In genomic region chr5:139434940-139435339, GRCm38 (mm10) we compare ENCODE assay signal across 8 mouse cellular contexts. TPM values are rescaled to one million over a fixed set of nuclear protein-coding genes. Genes with fewer than 3 reads are reported as not detected.
DNase-seq lines count a peak whose midpoint lies in the region; ATAC-seq lines count a peak whose summit lies in the region.

No protein-coding gene starts in this region.

- peak; percentile 93 for DNase-seq in brain, adult 2 months (ENCODE audit: low read depth, low spot score)
- DNase-seq in midbrain, embryonic 14.5 days = peak; percentile 80
- no peak for DNase-seq in thymus, adult 18-20 months
- no peak for DNase-seq in adrenal gland, postnatal 10 days
- DNase-seq in kidney, adult 8-10 months = no peak

- no peak overlapping the region for H3K4me2 ChIP-seq in embryonic facial prominence, embryonic 12.5 days (replicated peaks)
- peak overlapping the region; percentile 13; the same call in 1 of the 2 replicates for H3K4me2 ChIP-seq in hindbrain, embryonic 16.5 days (ENCODE audit: low read length)
- H3K4me2 ChIP-seq in midbrain, embryonic 14.5 days (ENCODE audit: low read length) = no peak overlapping the region
- no peak overlapping the region for H3K4me2 ChIP-seq in kidney, embryonic 16.5 days (replicated peaks; ENCODE audit: low read depth, low read length)

- 0 out of 2 replicates have a peak overlapping the region, but pooled peaks have one; percentile 1 for H3K9ac ChIP-seq in embryonic facial prominence, embryonic 12.5 days
- no peak overlapping the region for H3K9ac ChIP-seq in hindbrain, embryonic 16.5 days (ENCODE audit: low read depth, low read length)
- no peak overlapping the region for H3K9ac ChIP-seq in midbrain, embryonic 14.5 days (replicated peaks; ENCODE audit: low read length)
- H3K9ac ChIP-seq in kidney, embryonic 16.5 days (replicated peaks; ENCODE audit: low read length) = no peak overlapping the region

- H3K4me1 ChIP-seq in embryonic facial prominence, embryonic 12.5 days = peaks cover 15% of the 10 kb centered on the region
- H3K4me1 ChIP-seq in hindbrain, embryonic 16.5 days (ENCODE audit: control insufficient read depth, insufficient read depth, low read depth, low read length) = peaks cover 36% of the 10 kb centered on the region
- H3K4me1 ChIP-seq in midbrain, embryonic 14.5 days (ENCODE audit: control insufficient read depth, insufficient read depth, low read length) = peaks cover 33% of the 10 kb centered on the region
- peaks cover 33% of the 10 kb centered on the region for H3K4me1 ChIP-seq in kidney, embryonic 16.5 days (ENCODE audit: insufficient read depth, low read length)

- no peak for ATAC-seq in embryonic facial prominence, embryonic 12.5 days (ENCODE audit: insufficient number of reproducible peaks, insufficient read depth, low FRiP score, low TSS enrichment)
- ATAC-seq in hindbrain, embryonic 16.5 days = peak; percentile 77
- ATAC-seq in midbrain, embryonic 14.5 days (ENCODE audit: low FRiP score, low TSS enrichment) = peak; percentile 72
- ATAC-seq in kidney, embryonic 16.5 days (ENCODE audit: low FRiP score, low TSS enrichment) = no peak

- 66% methylated on average over 8 of the region's 8 CpGs for WGBS in embryonic facial prominence, embryonic 12.5 days
- whole genome bisulfite sequencing in hindbrain, embryonic 16.5 days = 12% methylated on average over 8 of the region's 8 CpGs
- WGBS in midbrain, embryonic 14.5 days = 11% methylated on average over 8 of the region's 8 CpGs
- WGBS in kidney, embryonic 16.5 days = 36% methylated on average over 8 of the region's 8 CpGs

- H3K36me3 ChIP-seq in embryonic facial prominence, embryonic 12.5 days = no peaks in the 10 kb centered on the region
- H3K36me3 ChIP-seq in hindbrain, embryonic 16.5 days (ENCODE audit: control insufficient read depth, insufficient read depth, low read length) = no peaks in the 10 kb centered on the region
- H3K36me3 ChIP-seq in midbrain, embryonic 14.5 days (ENCODE audit: control insufficient read depth, insufficient read depth, low read length) = no peaks in the 10 kb centered on the region
- H3K36me3 ChIP-seq in kidney, embryonic 16.5 days (ENCODE audit: insufficient read depth, low read length) = no peaks in the 10 kb centered on the region

- H3K9me3 ChIP-seq in embryonic facial prominence, embryonic 12.5 days = no peaks in the 10 kb centered on the region
- H3K9me3 ChIP-seq in hindbrain, embryonic 16.5 days (ENCODE audit: control insufficient read depth, low read length) = no peaks in the 10 kb centered on the region
- no peaks in the 10 kb centered on the region for H3K9me3 ChIP-seq in midbrain, embryonic 14.5 days (ENCODE audit: control insufficient read depth, low read length)
- no peaks in the 10 kb centered on the region for H3K9me3 ChIP-seq in kidney, embryonic 16.5 days (ENCODE audit: low read length)

- no peaks in the 10 kb centered on the region for H3K27me3 ChIP-seq in embryonic facial prominence, embryonic 12.5 days
- H3K27me3 ChIP-seq in hindbrain, embryonic 16.5 days (replicated peaks; ENCODE audit: control insufficient read depth, insufficient read depth, low read length) = no peaks in the 10 kb centered on the region
- H3K27me3 ChIP-seq in midbrain, embryonic 14.5 days (ENCODE audit: control insufficient read depth, insufficient read depth, low read length) = no peaks in the 10 kb centered on the region
- no peaks in the 10 kb centered on the region for H3K27me3 ChIP-seq in kidney, embryonic 16.5 days (ENCODE audit: insufficient read depth, low read length)

- H3K4me3 ChIP-seq in embryonic facial prominence, embryonic 12.5 days = no peak overlapping the region
- H3K4me3 ChIP-seq in hindbrain, embryonic 16.5 days (ENCODE audit: low read length) = no peak overlapping the region
- no peak overlapping the region for H3K4me3 ChIP-seq in midbrain, embryonic 14.5 days (replicated peaks; ENCODE audit: low read depth, low read length)
- H3K4me3 ChIP-seq in kidney, embryonic 16.5 days (ENCODE audit: low read length) = no peak overlapping the region

- H3K27ac ChIP-seq in embryonic facial prominence, embryonic 12.5 days = no peak overlapping the region
- H3K27ac ChIP-seq in hindbrain, embryonic 16.5 days (ENCODE audit: low read depth, low read length) = peak overlapping the region; percentile 46; the same call in 1 of the 2 replicates
- H3K27ac ChIP-seq in midbrain, embryonic 14.5 days (replicated peaks; ENCODE audit: low read depth, low read length) = peak overlapping the region; percentile 58
- no peak overlapping the region for H3K27ac ChIP-seq in kidney, embryonic 16.5 days (ENCODE audit: low read length)

RNA-seq across cellular contexts. Expression of gene Gper1, which starts 12.0 kb away (rescaled TPM):
- polyA plus RNA-seq in embryonic facial prominence, embryonic 12.5 days (2016; fragmentation: Nextera tagmentation; extraction: Ambion mirVana) = 1.6 and 1.8 TPM in 2 replicates
- 7.8 and 9.4 TPM in 2 replicates for polyA plus RNA-seq in hindbrain, embryonic 16.5 days (2015; fragmentation: Nextera tagmentation; extraction: Ambion mirVana)
- 9.2 and 9.6 TPM in 2 replicates for polyA plus RNA-seq in midbrain, embryonic 14.5 days (2014; fragmentation: Nextera tagmentation; extraction: Ambion mirVana)
- polyA plus RNA-seq in kidney, embryonic 16.5 days (2015; fragmentation: Nextera tagmentation; extraction: Ambion mirVana) = 6.8 and 8.0 TPM in 2 replicates
- 1 to 10 TPM; 4.1 to 5.6 TPM for total RNA-seq in adrenal gland, postnatal 10 days (2021)

RNA-seq across cellular contexts. Expression of gene 3110082I17Rik, which starts 25.4 kb away (rescaled TPM):
- polyA plus RNA-seq in embryonic facial prominence, embryonic 12.5 days (2016; fragmentation: Nextera tagmentation; extraction: Ambion mirVana) = 32.6 and 33.5 TPM in 2 replicates
- polyA plus RNA-seq in hindbrain, embryonic 16.5 days (2015; fragmentation: Nextera tagmentation; extraction: Ambion mirVana) = 18.4 and 20.3 TPM in 2 replicates
- polyA plus RNA-seq in midbrain, embryonic 14.5 days (2014; fragmentation: Nextera tagmentation; extraction: Ambion mirVana) = 10.8 and 12.8 TPM in 2 replicates
- 44.1 and 46.1 TPM in 2 replicates for polyA plus RNA-seq in kidney, embryonic 16.5 days (2015; fragmentation: Nextera tagmentation; extraction: Ambion mirVana)
- 10 to 100 TPM; 10.6 to 12.9 TPM for total RNA-seq in adrenal gland, postnatal 10 days (2021)

RNA-seq across cellular contexts. Expression of gene C130050O18Rik, which starts 29.9 kb away (rescaled TPM):
- 0.77 and 1.2 TPM in 2 replicates for polyA plus RNA-seq in embryonic facial prominence, embryonic 12.5 days (2016; fragmentation: Nextera tagmentation; extraction: Ambion mirVana)
- polyA plus RNA-seq in hindbrain, embryonic 16.5 days (2015; fragmentation: Nextera tagmentation; extraction: Ambion mirVana) = 0.26 and 0.64 TPM in 2 replicates
- polyA plus RNA-seq in midbrain, embryonic 14.5 days (2014; fragmentation: Nextera tagmentation; extraction: Ambion mirVana) = 0.29 and 0.58 TPM in 2 replicates
- polyA plus RNA-seq in kidney, embryonic 16.5 days (2015; fragmentation: Nextera tagmentation; extraction: Ambion mirVana) = 0.60 and 0.92 TPM in 2 replicates
- under 1 TPM; 0.81 to 0.91 TPM for total RNA-seq in adrenal gland, postnatal 10 days (2021)

RNA-seq across cellular contexts. Expression of gene Zfand2a, which starts 49.4 kb away (rescaled TPM):
- polyA plus RNA-seq in embryonic facial prominence, embryonic 12.5 days (2016; fragmentation: Nextera tagmentation; extraction: Ambion mirVana) = 9.6 and 9.9 TPM in 2 replicates
- 24.5 and 29.3 TPM in 2 replicates for polyA plus RNA-seq in hindbrain, embryonic 16.5 days (2015; fragmentation: Nextera tagmentation; extraction: Ambion mirVana)
- polyA plus RNA-seq in midbrain, embryonic 14.5 days (2014; fragmentation: Nextera tagmentation; extraction: Ambion mirVana) = 14.0 and 14.1 TPM in 2 replicates
- polyA plus RNA-seq in kidney, embryonic 16.5 days (2015; fragmentation: Nextera tagmentation; extraction: Ambion mirVana) = 10.8 and 13.5 TPM in 2 replicates
- 10 to 100 TPM; 23.2 to 26.3 TPM for total RNA-seq in adrenal gland, postnatal 10 days (2021)

RNA-seq across cellular contexts. Expression of gene Gpr146, which starts 57.4 kb away (rescaled TPM):
- 1.7 and 1.9 TPM in 2 replicates for polyA plus RNA-seq in embryonic facial prominence, embryonic 12.5 days (2016; fragmentation: Nextera tagmentation; extraction: Ambion mirVana)
- polyA plus RNA-seq in hindbrain, embryonic 16.5 days (2015; fragmentation: Nextera tagmentation; extraction: Ambion mirVana) = 3.1 and 4.0 TPM in 2 replicates
- polyA plus RNA-seq in midbrain, embryonic 14.5 days (2014; fragmentation: Nextera tagmentation; extraction: Ambion mirVana) = 1.2 and 1.8 TPM in 2 replicates
- 6.6 and 6.7 TPM in 2 replicates for polyA plus RNA-seq in kidney, embryonic 16.5 days (2015; fragmentation: Nextera tagmentation; extraction: Ambion mirVana)
- total RNA-seq in adrenal gland, postnatal 10 days (2021) = 10 to 100 TPM; 12.0 to 13.2 TPM

Comparison
In these comparisons a context has a peak if more than half of its experiments do, and no peak if none do; other contexts are left out.
1. DNase-seq: peak in brain, adult 2 months (single experiment) and midbrain, embryonic 14.5 days (single experiment); none in thymus, adult 18-20 months (0 of 2), adrenal gland, postnatal 10 days (single experiment) and kidney, adult 8-10 months (0 of 2).
2. ATAC-seq: peak in hindbrain, embryonic 16.5 days (single experiment) and midbrain, embryonic 14.5 days (single experiment); none in embryonic facial prominence, embryonic 12.5 days (single experiment) and kidney, embryonic 16.5 days (single experiment).
3. H3K27ac ChIP-seq: peak in hindbrain, embryonic 16.5 days (single experiment) and midbrain, embryonic 14.5 days (single experiment); none in embryonic facial prominence, embryonic 12.5 days (single experiment) and kidney, embryonic 16.5 days (single experiment).